Mouse (Mus musculus) CD4-positive, CD25-positive, alpha-beta regulatory T cell, adult 2 months (primary cell): Measurements from ENCODE around the gene Hoxd1.

Experiments used
- DNase-seq: peaks from one replicate; pipeline ENCODE4 v3.0.0-alpha.2; 2012; ENCODE audit warnings: low read depth, low spot score

The Hoxd1 gene

DNA sequence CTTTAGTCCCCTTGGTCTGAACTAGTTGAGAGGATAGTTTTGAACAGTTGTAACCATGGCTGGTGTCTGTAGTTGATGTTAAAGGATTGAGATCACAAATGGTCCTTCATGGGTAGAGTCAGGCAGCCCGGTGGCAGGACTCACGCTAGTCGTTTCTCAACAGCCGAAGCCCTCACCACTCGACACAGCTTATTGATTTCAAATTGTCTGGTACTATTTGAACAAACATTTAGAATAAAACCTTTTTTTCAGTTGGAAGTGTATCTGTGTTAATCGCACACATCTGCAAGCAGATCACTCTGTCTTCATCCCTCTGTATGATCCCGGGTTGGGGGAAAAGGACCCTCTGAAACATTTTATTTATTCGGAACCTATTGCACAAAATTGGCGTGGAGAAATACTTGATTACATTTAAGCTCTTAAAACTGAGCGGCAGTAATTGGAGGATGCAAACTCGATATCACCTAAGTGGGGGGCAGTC is 15.1 kb upstream of the Hoxd1 start:
- no peak for DNase-seq

DNA sequence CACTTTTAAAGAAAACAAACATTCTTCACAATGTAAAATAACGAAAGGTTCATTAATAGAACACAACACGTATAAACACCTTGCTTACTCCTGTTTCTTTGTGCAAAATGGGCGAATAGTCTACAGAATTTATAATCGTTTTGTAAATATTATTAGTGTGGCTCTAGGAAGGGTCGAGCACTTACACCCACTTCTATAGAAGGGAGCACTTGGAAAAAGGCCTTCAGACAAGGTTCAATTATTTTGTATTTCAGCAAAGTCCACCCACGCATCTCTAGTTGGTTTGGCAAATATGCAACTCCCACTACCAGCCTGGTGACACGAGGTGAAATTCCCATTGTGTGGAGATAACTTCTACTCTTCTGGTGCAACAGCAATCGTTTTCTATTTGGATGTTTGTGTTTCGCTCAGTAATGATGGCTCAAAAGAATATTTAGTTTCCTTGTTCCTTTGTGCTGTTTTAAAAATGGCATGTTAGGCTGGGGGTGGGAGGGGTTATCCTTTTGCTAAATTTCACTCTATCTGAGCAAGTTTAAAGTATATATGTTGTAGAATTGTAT is 14.3 kb upstream of the Hoxd1 start:
- no peak for DNase-seq

DNA sequence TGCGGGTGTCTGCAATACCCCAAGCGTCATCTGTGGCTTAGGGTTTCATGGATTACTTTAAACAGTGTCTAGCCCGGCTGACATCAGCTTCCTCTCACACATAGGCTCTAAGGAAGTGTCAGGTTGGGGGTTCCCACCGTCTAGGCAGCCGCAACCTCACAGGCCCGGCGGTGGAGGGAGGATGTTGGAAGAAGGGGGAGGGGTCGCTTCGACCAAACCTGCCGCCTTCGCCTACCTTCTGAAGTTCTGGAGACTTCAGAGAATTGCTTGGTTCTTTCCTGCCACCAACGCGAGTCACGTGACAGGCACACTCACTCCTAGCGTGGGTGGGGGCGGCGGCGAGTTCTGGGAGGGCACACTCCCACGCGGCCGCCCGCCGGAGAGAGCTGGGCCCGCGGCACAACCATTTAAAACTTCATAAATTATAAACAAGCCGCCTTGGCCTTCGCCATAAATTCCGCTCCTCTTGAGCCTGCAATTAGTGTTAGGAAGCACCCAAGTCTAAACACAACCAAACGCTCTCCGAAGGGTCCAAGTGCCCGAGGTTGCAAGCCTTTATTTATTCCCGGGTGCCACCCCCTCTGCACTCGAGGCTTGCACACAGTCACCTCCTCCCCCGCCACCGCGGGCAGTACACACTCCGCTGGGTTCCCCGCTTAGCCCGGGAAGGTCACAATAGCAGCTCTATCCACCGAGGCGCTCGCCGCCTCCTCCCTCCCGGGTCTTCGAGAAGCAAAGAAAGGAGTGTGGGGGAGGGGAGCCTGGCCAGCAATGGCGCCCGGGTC is 13.3 kb upstream of the Hoxd1 start:
- peak; percentile 68 for DNase-seq

DNA sequence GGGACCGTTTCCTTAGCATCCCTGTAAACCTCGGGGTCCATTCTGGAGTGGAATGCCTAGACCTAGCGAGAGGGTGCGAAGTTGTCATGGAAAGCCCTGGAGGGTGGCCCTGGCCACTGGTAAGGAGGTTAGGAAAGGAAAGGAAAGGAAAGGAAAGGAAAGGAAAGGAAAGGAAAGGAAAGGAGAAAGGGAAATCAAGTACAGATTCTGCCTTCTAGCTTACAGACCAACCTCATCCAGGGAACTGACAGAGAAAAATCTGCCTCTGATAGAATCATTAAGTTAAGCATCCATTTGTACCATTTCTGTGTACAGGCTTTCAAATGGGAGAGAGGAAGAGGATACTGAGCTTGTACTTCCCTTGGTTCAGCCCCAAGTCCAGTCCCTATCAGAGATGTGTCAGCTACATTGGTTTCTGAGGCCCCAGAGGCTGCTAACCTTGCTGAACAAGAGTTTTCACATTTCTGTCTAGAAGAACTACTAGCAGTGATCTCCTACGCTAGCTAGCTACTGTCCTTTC is 12.0 kb upstream of the Hoxd1 start:
- no peak for DNase-seq

DNA sequence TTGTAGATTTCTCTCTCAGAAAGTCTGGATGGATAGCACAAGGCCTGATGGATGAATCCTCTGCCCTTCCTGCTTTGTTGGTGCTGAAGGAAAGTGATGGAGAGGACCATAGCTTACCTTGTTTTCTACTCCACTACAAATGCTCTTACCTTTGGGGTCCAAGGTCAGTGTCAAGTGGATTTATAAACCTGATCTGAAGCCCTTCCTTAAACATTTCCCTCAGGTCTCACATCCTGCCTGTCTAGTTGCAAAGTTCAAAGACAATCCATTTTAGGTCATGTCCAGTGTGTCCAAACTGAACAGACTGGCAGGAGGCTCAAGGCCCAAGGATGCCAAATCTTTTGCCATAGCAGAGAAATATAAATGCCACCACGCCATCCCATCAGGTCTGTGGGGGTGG is 10.9 kb upstream of the Hoxd1 start:
- DNase-seq = no peak

DNA sequence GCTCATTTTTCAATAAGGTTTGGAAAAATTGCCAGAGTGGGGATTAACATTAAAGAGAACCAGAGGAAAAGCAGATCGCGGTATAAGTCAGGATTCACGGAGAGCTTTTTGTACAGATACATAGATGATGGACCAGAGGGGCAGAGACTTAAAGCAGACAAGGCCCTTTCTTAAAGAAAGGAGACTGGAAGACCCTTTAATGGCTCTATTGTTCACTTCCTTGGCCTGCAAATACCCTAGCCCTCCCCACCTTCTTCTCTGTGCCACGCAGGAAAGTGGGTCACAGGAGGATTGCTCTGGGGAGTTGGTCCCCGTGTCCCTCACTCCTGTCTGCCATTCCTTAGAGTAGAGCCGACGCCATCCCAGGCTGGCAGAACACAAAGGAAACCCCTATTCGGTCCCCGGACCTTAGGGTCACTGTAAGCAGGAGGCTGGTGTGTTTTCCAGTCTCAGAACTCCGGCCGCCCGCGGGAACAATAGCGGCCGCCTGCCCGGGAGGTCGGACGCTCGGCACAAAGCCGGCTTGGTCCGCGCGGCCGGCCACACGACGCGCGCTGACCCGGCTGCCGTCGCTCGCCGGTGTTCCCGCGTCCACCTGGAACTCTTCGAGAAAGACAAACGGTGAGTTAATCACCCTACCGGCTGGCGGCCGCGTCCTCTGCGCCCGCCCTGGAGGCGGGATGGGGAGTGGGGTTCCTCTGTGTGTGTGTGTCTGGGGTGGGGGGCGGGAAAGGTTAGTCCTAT is 10.2 kb upstream of the Hoxd1 start:
- DNase-seq = no peak

DNA sequence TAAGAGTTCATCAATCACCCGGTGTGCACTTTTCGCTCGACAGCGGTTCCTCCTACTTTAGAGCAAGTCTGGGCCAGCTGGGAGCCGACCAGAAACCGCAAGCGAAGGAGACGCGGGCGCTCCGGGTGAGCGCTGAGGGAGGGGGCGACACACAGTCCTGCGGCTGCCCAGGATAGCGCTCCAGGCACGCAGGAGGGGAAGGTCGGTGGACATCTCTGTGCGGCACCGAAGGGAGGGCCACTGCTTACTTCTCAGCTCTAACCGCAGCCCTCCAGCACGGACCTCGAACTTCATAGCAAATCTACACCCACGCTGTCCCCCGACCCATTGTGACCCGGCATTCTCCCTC is 9.6 kb upstream of the Hoxd1 start:
- DNase-seq = no peak

DNA sequence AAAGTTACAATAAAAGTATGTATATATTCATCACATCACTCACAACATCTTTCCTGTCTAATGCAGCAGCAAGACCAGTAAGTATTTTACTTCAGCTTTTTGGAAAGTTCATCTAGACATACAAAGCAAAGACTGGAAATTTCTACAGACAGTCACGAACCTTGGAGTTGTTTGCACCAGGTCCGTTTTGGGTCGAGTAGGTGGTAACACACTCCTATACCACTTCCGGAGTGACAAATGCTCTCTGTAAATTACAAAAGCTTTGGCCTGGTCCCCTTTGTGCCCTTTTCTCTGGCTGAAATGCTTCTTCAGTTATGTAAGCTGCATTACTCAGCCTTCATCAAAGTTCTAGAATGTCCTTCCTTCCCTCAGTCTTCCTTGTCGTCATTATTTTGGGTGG is 9.1 kb upstream of the Hoxd1 start:
- DNase-seq = no peak

DNA sequence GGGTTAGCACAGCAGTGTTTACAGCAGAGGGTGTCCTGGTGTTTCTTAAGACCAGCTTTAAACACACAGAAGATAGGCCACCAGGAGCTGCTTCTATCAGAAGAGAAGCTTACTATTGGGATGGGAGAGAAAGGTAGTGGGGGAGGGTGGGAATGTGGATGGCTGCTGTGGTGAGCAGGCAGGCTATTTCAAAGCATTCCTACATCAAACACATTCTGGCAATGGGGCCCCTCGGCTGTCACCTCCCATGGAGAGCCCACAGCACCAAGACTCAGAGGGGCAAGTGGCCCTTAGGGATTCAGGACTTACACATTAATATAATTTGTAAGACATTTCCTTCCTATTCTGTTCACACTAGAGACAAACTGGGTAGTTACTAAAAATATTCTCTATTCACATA is 2.6 kb upstream of the Hoxd1 start:
- no peak for DNase-seq

DNA sequence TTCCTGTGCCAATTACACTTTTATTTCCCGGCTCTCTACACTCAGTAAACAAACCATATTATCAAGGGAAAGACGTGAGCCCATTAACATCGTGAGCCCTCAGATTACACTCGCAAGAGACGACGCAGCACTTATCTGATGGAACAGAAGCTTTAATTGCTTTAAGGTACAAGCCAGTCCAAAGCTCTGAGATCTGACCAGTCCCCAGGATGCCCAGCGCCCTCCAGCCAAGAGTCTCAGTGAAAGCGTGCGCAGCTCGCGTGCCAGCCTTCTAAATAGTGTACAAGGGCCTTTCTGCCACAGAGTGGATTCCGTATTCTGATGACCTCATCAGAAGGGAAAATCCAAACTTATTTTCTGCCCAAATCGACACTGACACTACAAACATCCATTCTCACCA is 839 bp upstream of the Hoxd1 start:
- no peak for DNase-seq

DNA sequence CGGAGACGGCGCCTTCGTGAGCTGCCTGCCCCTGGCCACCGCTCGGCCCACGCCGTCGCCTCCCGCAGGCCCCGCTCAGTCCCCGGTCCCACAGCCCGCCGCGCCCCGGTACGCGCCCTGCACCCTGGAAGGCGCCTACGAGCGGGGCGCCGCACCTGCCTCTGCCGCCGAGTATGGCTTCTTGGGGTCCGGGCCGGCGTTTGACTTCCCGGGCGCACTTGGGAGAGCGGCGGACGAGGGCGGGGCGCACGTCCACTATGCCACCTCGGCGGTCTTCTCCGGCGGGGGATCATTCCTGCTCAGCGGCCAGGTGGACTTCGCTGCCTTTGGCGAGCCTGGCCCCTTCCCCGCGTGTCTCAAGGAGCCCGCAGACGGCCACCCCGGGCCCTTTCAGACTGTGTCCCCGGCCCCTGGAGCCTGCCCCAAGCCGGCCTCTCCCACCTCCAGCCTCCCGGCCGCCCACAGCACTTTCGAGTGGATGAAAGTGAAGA is 510 bp downstream of the Hoxd1 start:
- DNase-seq = no peak

DNA sequence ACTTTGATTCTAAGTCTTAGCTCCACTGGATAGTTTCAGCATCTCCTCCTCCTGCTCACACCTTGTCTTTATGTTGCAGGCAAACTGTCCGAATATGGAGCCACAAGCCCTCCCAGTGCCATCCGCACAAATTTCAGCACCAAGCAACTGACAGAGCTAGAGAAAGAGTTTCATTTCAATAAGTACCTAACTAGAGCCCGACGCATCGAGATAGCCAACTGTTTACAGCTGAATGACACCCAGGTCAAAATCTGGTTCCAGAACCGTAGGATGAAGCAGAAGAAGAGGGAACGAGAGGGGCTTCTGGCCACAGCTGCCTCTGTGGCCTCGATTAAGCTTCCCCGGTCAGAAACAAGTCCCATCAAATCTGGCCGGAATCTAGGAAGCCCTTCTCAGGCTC is 1.2 kb downstream of the Hoxd1 start:
- DNase-seq = no peak

DNA sequence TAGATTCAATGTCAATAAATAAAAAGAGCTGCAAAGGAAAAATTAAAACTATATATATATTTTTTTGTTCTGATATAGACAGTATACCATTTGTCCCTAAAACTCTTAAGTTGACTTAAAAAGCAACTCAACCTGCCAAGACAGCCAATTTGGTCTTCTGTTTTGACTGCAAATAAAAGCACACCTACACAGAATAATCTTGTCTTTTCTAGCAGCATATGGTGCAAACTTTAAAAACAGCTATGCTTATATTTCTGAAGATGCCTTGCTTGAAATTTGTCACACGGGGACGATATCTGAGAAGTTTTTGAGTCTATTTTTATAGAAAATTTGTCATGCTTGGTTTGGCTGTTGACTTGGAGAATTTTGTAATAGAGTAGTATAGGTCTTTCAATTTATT is 11.6 kb downstream of the Hoxd1 start:
- DNase-seq = no peak

DNA sequence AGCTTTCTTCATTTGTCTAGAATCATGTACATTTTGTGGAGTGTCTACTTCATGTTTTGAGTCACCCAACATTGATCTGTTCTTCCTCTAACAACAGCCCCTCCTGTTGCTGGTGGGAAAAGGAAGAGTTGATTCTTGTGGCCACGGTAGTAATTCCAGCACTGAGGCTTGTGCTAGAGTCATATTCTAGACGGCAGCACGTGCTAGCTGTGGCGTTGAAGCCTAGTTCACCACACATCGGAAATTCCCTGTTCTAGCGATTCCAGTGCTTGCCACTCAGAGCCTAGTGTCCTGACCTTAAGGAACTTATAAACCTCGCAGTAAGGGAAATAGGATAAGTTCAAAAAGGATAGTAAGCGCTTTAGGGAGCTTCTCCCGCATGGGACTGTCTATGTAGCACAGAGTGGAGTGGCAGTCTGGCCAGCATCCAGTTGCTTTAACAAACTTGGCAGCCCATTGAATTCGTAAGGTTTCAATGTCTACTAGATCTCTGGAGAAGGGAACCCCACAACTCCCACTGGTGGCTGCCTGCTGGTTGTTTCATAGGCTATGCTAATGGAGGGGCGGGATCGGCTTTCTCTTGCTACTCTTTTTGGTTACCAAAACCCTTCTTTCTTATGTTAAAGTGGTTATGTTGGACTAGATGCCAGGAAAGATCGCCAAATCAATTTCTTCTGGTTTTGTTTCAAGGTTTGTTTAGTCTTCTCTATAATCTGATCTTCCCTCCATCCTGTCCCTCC is 14.9 kb downstream of the Hoxd1 start:
- DNase-seq = no peak

DNA sequence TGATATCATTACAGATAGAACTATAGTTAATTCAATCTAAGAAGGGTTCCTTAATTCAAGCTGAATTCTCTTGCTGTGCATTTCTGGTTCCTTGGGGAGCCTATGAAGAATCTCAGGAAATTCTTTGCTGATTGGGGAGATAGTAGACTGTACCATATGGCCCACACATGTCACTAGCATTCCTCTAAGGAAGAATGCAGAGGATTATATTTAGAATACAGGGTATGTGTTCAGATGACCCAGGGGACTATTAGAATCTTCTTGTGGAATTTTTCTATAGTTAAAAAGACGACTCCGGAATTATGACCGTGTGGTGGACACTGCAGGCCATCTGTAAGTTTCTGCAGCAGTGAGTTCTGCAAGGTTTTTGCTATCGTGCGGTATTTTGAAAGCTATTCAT is 18.6 kb downstream of the Hoxd1 start:
- no peak for DNase-seq

DNA sequence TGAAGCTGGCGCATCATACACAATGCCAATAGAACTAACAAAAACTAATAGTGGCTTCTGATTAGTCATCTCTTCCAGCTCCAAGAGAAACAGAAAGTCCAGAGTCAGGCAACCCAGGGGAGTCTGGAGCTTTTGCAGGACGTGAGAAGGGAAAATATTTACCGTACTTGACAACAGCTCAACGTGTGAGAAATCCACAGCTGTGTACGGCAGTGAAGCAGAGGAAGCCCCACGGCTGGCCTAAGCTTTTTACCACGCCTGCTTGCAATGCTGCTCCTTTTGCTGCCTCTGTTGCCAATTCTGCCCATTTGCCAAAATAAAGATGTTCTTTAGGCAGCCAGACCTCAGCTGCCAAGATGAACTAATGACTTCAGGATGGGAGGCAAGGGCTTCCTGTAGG is 32.8 kb downstream of the Hoxd1 start:
- no peak for DNase-seq

DNA sequence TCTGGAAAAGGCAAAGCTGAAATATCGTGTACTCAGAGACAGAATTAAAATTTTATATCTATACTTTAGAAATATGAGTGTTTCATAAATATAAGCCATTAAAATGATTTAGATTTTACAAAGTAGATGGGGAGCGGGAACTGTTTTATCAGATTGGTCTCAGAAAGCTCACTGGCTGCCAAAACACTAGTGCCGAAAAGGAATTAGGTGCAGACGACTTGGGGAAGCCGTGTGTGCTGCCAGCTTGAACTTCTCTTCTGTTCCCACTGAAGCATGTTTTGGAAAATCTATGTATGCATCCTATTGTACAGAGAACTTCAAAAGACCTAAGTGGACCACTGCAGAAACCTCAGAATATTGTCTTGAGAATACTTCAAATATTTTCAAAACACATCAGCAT is 45.7 kb downstream of the Hoxd1 start:
- DNase-seq = no peak
